Mouse (Mus musculus) right cerebral cortex, postnatal 36 days (tissue): ENCODE results near the gene Lgi2.

Experiments used
- DNase-seq, 2 experiments: peaks; one replicate each; pipeline ENCODE4 v3.0.0; 2022; ENCODE audit warnings: low spot score in 2 of 2, mixed read lengths in 1 of 2

Lgi2 gene

DNA sequence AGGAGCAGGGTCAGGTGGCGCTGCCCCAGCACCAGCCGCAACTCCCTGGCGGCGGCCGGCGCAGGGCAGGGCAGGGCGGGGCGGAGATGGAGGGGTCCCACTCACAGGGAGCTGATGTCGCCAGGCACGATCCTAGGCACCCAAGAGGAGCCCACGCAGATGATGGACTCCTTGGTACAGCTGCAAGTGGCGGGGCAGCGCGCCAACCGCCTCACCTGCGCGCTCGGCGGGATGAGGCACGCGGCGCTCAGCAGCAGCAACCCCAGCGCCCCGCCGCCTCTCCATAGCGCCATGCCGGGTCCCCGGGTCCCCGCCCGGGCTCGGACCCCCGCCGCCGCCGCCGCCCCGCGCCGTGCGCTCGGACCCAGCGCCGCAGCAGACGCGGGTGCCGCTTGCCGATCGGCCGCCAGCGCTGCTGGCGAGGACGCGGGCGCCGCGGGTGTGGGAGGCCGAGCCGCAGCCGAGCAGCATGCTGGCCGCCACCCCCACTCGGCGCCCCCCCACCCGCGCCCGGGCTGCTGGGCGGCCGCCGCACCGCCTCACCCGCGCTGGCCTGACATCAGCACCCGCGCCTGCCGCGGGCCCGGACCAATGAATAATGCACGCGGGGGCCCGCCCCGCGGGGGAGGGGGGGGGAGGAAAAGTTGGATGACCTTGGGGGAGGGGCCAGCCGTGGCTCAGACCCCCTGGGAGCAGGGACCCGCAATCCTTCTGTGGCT is at the start of gene Lgi2:
Gene Lgi2, minus strand, starts transcription at position 650 of the 719 bp plus-strand sequence.
- peak in 1 of 2 experiments; percentile 19 for DNase-seq

DNA sequence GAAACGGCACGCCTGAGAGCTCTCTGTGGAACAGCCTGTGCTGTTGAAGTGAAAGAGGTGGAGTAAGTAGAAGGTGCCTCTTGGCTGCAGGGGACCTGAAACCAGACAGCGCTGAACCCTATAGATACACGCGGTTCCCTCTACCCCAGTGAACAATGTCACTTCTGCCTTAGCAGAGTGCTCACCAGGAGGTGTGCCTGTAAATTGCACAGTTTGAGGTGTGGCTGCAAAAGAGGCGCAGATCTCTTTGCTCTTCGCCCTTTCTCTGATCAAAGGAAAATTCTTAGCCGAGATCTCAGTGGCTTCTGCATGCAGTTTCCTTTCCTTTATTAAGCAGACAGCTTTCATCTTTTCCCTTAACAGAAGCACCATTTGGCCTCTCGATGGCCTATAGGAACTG is 49.2 kb upstream of the Lgi2 start:
- DNase-seq, result no peak

DNA sequence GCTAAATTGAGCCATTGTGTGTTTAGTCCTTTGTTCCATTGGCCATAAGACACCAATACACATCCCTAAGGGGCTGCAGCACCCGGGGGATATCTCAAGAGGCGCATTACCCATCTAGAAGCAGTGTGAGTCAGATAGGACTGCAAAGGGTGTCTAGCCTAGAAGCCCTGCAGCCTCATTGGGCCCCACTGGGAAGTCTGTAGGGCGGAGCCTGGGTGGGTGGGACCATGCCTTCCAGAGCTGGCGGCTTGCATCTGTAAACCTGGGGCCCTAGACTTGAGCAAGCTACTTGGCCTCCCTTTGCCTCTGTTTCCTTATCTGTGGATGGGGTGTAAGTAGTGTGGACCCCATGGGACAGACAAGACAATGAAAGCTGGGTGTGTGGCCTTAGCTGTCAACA is 48.4 kb upstream of the Lgi2 start:
- no peak for DNase-seq

DNA sequence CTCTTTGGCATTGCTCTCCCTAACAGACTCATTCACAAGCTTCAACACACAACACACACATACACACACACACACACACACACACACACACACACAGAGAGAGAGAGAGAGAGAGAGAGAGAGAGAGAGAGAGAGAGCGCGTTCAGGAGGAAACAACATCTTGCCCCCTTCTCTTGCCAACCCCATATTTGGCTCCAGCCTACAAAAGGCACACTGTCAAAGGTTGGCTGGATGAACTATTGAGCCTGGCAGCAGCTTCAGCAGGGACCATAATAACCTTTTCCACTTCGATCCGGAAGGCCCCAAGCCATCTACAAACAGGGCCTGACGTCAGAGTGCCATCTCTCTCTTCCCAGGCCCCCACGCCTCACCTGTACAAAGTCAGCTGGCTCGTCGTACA is 46.5 kb upstream of the Lgi2 start:
- no peak for DNase-seq

DNA sequence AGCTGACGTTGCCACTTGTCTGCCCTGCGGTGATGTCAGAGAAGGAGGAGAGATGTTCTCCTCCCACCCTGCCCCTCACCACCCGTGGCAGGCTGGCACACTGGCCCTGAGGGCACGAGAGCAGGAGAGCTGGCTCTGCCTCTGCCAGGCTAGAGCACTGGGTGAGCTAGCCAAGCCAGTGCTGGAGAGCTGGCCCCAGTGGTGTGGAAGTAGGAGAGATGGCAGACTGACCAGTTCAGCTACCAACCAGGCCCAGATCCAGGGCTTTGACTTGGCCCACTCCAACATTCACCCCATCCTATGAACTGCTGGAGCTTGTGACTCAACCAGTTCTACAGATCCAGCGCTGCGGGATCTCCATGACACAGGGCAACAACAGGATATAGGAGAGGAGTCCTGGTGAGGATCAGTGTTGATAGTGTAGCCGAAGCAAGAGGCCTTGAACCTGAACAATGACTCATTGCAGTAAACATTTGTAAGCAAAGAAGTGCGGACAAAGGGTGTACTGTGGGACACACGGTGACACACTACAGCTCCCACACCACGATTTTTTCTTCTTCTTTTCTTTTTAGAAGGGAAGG is 45.1 kb upstream of the Lgi2 start:
- no peak for DNase-seq

DNA sequence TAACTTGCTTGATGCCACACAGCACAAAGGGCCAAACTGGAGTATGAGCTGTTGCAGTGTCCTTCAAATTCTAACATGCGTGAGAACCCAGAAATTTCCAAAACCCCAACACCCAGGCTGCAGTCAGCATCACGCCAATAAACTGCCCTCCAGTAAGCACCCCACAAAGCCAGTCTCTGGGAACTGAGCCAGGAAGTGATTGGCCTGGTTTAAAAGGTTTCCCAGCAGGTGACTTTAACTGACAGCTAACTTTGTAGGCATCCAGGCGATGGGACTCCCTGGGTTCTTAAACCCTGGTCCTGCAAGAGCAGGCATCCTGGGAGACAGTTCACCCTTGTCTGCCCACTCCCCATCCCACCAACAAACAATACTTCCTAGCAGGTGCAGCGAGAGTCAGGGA is 44.0 kb upstream of the Lgi2 start:
- DNase-seq, result no peak

DNA sequence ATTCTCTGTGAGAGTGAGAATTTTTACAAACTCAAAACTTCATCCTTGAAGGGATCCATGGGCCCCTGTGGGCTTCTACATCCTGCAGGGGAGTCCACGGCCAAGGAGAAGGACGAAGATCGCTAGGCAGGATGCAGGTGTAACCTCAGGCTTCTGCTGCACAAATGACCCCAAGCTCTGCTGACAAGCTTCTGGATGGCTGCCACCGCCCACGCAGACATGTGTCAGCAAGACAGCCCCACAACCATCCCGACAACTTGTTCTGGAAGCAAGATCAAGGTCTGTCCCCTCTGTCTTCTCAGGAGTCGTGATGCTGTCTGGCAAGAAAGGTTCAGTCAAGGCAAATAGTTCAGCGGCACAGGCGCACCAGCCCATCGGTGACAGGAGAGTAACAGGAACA is 43.4 kb upstream of the Lgi2 start:
- DNase-seq, result no peak

DNA sequence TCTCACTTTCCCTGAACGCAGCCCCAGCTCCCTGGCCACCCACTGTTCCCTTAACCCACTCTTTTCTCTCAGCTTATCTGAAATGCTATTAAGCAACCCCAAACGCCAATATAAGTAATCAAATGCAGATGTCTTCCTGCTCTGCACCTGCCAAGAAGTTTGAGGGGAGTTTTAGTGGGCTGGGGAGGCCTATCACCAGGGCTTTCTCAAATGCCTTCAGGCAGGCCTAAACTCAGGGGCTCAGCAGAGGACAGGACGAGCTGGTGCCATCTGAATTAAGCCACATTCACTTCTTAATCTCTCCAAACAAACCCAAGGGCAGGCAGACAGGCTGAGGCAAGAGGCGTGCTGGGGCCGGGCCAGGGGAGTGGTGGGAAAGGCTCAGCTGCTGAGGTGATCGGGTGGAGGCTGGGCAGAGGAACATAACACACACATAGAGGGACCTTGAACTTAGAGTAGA is 38.4 kb upstream of the Lgi2 start:
- no peak for DNase-seq

DNA sequence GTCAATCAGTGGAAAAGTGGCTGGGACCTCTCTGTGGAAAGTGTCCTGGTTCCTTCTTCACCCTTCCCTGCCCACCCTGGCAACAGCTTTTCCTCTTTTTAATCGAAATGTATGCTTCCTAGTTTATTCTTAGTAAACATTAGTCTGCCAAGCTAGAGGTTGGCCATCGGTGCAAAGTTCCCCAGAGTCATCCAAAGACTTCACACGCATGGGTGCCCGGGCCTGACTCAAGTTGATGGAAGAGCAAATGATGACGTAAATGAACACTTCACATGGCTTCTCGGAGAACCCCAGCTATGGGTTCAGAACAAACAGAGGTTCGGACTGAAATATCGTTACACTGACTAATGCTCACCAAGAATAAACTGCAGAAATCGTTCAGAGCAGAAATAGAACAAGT is 24.4 kb upstream of the Lgi2 start:
- DNase-seq, result no peak

DNA sequence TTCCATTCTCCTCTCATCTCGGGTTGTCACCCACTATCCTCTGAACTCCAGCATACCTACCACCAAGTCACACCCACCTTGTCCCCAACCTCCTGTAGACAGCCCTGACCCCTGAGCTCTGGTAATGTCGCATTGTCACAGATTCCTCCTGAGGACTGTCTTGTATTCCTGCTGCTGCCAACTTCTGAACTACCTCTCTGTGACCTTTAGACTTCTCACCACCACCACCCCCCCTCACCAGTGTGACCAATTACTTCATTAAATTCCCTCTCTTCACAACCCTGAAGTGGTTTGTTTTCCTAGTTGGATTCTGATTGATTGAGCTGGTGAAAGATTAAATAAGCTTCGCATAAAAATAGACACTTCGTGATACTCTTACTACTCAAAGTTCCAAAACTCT is 22.4 kb upstream of the Lgi2 start:
- no peak for DNase-seq

DNA sequence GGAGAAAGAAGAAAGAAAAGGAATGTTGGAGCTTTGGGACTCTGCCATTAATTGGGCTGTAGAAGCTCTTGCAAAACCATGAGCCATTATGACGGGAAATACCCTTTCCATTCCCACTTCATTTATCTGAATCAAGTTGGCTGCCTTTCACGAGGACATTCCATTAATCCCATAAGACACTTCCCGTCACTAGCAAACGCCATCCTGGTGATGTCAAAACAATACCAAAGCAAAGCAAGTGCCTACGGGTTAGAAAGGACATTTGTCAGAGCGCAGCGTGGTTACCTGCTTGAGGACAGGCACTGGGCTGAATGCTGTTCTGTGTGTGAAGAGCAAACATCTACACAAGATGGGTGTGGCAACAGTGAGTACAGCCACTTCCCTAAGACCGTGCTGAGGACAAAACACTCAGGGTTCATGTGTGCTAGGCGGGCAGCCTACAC is 21.1 kb upstream of the Lgi2 start:
- no peak for DNase-seq

DNA sequence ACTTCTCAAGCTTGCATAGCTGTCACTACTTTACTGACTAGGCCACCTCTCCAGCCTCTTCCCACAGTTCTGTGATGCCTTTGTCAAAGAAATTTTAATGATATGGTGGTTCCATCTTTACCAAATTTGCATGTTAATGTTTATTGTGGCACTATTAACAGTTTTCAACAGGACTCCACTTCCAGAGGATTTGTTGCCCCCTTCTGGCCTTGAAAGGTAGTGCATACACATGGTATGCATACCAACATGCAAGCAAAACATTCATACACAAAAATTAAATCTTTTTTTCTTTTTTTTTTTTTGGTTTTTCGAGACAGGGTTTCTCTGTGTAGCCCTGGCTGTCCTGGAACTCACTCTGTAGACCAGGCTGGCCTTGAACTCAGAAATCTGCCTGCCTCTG is 6.3 kb upstream of the Lgi2 start:
- DNase-seq, result no peak

DNA sequence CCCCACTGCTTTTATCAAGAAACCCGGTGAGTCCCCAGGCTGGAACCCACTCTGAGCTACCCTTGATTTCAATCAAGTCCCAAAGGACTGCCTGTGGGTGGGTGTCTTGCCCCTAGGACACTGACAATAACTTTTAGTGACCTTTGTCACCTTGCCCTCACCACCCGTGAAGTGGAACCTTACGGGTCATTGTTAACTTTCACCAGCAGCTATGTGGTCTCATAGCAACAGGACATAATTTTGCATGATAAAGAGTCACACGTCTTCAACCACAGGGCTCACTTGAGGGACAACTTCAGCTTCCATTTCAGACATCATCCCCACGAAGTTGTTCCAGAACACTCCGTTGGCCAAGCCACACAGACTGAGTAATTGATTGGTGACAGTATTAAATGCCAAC is 4.5 kb upstream of the Lgi2 start:
- no peak for DNase-seq

DNA sequence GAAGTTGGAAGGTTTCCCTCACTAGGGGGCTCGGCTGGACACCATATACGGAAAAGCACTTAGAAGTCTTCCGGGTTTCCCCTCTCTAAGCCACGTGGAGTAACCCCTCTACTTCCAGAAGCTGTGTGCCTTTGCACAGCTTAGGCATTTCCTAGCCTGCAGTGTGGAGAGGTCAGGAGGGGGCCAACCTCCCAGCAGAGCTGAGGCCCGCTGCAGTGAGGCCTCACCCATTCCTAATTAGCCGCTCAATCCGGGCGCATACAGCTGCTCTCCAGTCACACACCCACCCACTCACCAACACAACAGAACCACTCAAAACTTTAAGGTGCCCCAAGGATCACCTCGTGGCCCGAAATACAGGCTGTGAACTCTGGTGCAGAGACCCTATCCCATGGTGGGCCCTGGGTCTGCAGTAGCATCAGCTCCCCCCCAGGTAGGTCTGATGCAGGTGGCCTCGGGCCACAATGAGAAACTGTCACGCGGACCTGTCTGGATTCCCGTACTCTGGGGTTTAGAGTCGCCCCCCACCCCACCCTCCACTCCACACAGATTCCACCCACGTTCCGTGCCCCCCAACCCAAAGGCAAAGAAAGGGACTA is 949 bp downstream of the Lgi2 start:
- DNase-seq, result no peak

DNA sequence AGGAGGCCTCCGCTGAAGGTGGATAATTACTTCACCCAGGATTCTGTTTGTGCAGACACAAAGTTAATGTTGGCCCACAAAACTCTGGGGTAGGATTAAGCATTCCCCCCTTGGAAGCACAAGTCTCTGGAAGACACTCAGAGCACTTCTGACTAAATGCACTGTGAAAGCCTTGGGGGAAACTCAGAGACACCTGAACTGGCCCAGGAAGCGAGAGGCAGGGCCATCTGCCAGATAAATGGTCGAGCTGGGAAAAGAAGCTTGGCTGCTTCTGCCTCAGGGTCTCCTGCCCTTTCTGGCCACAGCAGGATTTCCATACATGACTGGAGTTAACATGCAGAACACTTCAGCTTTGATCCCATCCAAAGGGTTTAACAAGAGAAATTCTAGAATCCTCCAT is 1.9 kb downstream of the Lgi2 start:
- no peak for DNase-seq

DNA sequence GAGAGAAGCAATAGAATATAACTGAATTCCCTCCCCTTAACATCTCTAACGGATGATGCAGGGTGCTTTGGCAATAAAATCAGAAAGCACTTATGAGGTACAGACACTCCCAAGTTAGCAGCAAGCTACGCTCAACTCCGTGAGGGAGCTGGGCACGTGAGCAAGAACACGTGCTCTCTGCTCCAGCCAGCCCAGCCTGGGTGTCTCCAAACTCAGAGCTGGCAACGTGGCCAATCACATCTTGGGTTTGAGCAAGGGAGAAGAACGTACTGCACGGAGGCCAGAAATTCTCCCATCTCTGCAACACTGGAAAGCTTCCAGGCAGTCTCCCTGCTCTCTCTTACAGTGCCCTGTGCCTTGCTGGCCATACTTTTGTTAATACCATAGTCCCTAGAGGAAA is 6.0 kb downstream of the Lgi2 start:
- DNase-seq, result peak in 1 of 2 experiments; percentile 32

DNA sequence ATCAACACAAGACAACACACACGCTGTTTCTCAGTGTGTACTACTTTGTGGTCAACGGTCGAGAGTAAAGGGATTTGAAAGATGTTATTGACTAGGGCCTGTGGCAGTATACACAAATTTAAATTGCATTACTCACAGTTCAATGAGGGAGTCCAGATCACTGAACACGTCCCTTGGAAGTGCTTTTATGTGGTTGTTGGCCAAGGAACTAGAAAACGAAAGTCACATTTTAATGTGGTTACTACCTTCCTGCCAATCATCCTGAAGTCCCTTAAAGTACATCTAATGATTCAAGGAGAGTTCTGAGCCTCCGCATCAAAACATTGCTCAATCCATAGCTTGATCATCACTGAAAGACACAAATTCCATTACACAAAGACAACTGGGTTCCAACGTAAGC is 10.7 kb downstream of the Lgi2 start:
- DNase-seq, result no peak

DNA sequence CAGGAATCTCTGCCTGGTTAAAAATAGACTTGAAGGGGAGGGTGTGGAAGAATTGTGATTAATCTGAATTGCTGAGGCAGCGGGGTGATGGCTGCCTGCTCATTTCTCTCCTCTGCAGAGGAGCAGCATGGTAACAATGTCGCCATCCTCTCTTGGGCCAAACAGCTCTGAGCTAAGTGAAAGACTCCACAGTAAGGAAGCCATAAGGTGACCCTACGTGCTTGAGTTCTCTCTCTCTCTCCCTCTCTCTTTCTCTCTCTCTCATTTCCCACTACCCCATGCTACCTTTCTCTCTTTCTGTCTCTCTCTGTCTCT is 15.0 kb downstream of the Lgi2 start:
- no peak for DNase-seq

DNA sequence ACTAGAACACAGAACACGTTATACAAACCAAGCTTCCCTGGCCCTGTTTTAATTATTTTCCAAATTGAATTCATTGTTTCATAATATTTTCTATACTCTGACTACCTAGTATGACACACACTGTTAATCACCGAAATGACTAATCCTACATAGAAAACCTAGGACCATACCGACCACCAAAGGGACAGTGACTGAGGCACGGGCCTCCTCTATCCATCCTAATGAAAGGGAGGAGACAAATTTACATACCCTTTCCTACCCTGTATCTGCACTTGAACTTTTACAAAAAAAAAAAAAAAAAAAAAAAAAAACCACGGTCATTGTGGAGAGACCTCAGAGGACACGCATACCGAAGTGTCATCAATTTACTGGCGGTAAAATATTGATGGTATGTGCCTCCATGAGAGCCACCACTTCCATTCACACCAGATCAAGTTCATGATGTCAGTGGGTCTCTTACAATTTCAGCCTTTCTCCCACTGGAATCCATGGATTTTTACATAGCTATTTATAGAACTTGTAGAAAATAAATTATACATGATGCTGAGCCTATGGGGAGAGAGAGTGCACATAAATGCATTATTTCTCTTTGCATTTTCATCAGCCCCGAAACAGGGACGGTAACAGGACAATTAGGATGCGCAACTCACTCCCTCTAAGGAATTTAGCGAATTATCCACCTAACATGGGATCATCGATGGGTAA is 15.5 kb downstream of the Lgi2 start:
- DNase-seq, result no peak

DNA sequence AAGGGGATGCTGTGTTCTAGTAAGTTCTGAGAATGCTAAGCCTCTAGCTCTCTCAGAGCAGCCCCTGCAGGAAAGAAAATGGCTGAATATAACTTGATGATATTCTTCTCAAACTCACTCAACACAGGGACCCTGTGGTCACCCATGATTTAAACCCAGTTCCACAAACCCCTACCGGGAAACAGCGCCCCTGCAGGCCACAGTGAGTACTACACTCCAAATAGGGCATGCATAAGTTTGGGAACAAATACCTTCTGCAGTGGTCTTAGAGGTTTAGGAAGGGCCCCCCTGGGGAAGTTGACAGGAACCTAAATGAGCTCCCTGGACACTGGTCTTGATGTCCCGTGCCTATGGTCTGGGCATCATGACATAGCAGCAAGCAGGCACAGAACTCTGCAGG is 19.3 kb downstream of the Lgi2 start:
- DNase-seq, result no peak

DNA sequence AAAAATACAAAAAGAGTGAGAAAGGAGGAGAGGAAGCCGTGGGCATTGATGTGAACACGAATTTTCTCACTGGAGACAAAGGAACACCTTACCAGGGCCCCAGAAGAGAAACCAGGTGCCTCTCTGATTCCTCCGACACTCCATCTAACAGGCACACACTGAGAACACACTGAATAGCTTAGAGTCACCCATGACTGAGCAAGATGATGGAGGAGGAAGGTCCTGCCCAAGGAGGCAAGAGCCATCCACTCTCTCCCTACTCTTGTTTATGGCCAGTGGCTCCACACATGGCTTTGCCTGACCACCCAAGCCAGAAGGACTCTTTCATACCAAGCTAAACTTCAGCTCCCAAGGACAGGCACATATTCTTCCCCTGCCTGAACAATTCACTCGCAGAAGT is 22.5 kb downstream of the Lgi2 start:
- no peak for DNase-seq

DNA sequence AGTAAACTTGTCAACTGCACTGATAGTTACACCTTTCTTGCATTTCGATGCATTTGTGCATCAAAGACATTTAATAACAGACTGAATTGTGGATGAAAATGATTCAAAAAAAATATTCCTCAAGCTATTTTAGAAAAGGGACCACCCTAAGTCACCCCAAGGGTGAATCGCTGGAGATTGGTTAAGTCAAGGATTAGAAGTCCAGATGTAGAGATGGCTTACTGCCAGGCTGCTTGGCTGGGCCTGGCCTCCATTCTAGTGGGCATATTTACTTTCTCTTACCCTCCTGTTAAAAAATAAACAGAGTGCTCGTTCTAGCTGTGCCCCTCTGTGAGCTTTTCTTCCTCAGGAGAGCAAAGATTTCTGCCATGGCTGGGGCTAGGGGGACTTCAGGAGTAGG is 26.1 kb downstream of the Lgi2 start:
- no peak for DNase-seq

DNA sequence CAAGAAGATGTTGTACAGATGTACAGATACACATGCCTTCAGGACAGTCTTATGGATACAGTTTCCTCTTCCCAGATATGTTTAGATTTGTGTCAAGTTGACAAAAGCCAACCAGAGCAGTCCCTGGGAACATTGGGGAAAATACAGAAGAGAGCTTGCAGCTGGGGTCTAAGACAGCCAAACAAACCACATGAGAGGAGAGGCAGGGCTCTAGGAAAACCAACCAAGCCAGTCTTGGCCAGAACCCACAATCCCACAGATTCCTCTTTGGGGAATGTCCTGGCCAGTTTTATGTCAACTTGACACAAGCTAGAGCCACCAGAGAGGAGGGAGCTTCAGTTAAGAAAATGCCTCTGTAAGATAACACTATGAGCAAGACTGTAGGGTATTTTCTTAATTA is 26.8 kb downstream of the Lgi2 start:
- DNase-seq, result no peak
